Mouse (Mus musculus) gastrocnemius, adult 18-20 months (tissue): ENCODE data around the gene Cd300c. TPM values are rescaled to one million over a fixed set of nuclear protein-coding genes. Genes with fewer than 3 reads are reported as not detected.

Experiments
- total RNA-seq, 2 experiments: library from RNA; stranded (reverse); gene quantifications; 2 replicates each; pipeline ENCODE4 v1.2.3; 2021

Gene Cd300c
- total RNA-seq, 2 experiments from 2014 or later = not detected

Other genes with a start within 250 kb of the Cd300c start
- gene Dnaic2, start 241.7 kb downstream of the Cd300c start, total RNA-seq = under 1 TPM; 0.07 to 0.12 TPM
- gene Kif19a, start 203.8 kb downstream of the Cd300c start, total RNA-seq = 1 to 10 TPM in 1 of 2 experiments, under 1 TPM in 1; 0.57 to 1.1 TPM
- gene Btbd17, start 173.2 kb downstream of the Cd300c start, total RNA-seq = not detected
- not detected for gene Gpr142, start 170.2 kb downstream of the Cd300c start, total RNA-seq
- gene Gprc5c, start 118.0 kb downstream of the Cd300c start, total RNA-seq = 10 to 100 TPM; 39.7 to 43.7 TPM
- gene Cd300a, start 79.1 kb downstream of the Cd300c start, total RNA-seq = under 1 TPM; 0.59 to 0.81 TPM
- gene Cd300lb, start 34.8 kb downstream of the Cd300c start, total RNA-seq = under 1 TPM; 0.09 to 0.24 TPM
- gene Cd300ld, start 20.8 kb upstream of the Cd300c start, total RNA-seq = under 1 TPM; 0.11 to 0.33 TPM
- under 1 TPM; 0.21 to 0.32 TPM for gene Cd300c2, start 32.7 kb upstream of the Cd300c start, total RNA-seq
- not detected for gene Cd300ld2, start 47.0 kb upstream of the Cd300c start, total RNA-seq
- gene Cd300ld4, start 57.9 kb upstream of the Cd300c start, total RNA-seq = not detected
- gene Cd300ld5, start 68.6 kb upstream of the Cd300c start, total RNA-seq = 1 to 10 TPM in 1 of 2 experiments, not detected in 1; 2.7 TPM
- gene Cd300ld3, start 79.3 kb upstream of the Cd300c start, total RNA-seq = 1 to 10 TPM; 1.8 to 2.0 TPM
- gene Cd300e, start 93.0 kb upstream of the Cd300c start, total RNA-seq = not detected
- gene Rab37, start 122.3 kb upstream of the Cd300c start, total RNA-seq = under 1 TPM in 1 of 2 experiments, not detected in 1; 0.36 TPM
- not detected for gene Cd300lf, start 164.8 kb upstream of the Cd300c start, total RNA-seq
- 1 to 10 TPM; 1.6 to 1.9 TPM for gene Slc9a3r1, start 194.2 kb upstream of the Cd300c start, total RNA-seq
- gene Tmem104, start 218.3 kb upstream of the Cd300c start, total RNA-seq = 1 to 10 TPM; 7.5 to 7.9 TPM
- 10 to 100 TPM; 12.6 to 20.2 TPM for gene Nat9, start 218.7 kb upstream of the Cd300c start, total RNA-seq